Mouse (Mus musculus) heart, embryonic 13.5 days (tissue): ENCODE measurements around the gene Nrxn1. TPM values are rescaled to one million over a fixed set of nuclear protein-coding genes. Genes with fewer than 3 reads are reported as not detected.

Experiments used
- ATAC-seq: fragments of 200-750 bp; cut with Nextera tagmentation; 2 replicates; pipeline ENCODE4 v1.8.0; 2017; ENCODE audit warnings: moderate TSS enrichment; ENCODE audit not compliant: insufficient number of reproducible peaks, low FRiP score, low TSS enrichment; ENCODE audit errors: extremely low read depth
- H3K27ac ChIP-seq: fragments of 300-500 bp; sonication (generic); replicated peaks from 2 replicates; pipeline ENCODE4 v1.5.1; 2015; ENCODE audit warnings: moderate library complexity, mild to moderate bottlenecking, inconsistent platforms
- H3K27me3 ChIP-seq: fragments of 300-500 bp; sonication (generic); replicated peaks from 2 replicates; pipeline ENCODE4 v1.6.1; 2015; ENCODE audit warnings: mild to moderate bottlenecking, inconsistent platforms
- H3K36me3 ChIP-seq: fragments of 300-500 bp; sonication (generic); 2 replicates; pipeline ENCODE4 v1.6.1; 2015; ENCODE audit warnings: mild to moderate bottlenecking, inconsistent platforms
- H3K4me1 ChIP-seq: fragments of 300-500 bp; sonication (generic); 2 replicates; pipeline ENCODE4 v1.6.1; 2015; ENCODE audit warnings: inconsistent platforms
- H3K4me2 ChIP-seq: fragments of 300-500 bp; sonication (generic); 2 replicates; pipeline ENCODE4 v1.6.1; 2015; ENCODE audit warnings: inconsistent platforms, mild to moderate bottlenecking, moderate library complexity
- H3K4me3 ChIP-seq: fragments of 300-500 bp; sonication (generic); 2 replicates; pipeline ENCODE4 v1.5.1; 2015; ENCODE audit warnings: moderate library complexity, mild to moderate bottlenecking, inconsistent platforms
- H3K9ac ChIP-seq: fragments of 300-500 bp; sonication (generic); 2 replicates; pipeline ENCODE4 v1.6.1; 2015; ENCODE audit warnings: inconsistent platforms, mild to moderate bottlenecking, moderate library complexity
- H3K9me3 ChIP-seq: fragments of 300-500 bp; sonication (generic); 2 replicates; pipeline ENCODE4 v1.6.1; 2016; ENCODE audit warnings: inconsistent platforms
- WGBS: fragments of 180-500 bp; shearing (Covaris S2); methylation state at CpG from one replicate; pipeline ENCODE4 v1.1.7; 2015; ENCODE audit warnings: mixed read lengths; 5-methylcytosine and 5-hydroxymethylcytosine counted together
- polyA plus RNA-seq: library from polyadenylated mRNA; unstranded; fragments of >200 nt; fragmentation: Nextera tagmentation; extraction: Ambion mirVana; gene quantifications from 2 replicates; pipeline ENCODE4 v1.2.1, GENCODE M21; 2015

Nrxn1 gene
- polyA plus RNA-seq, 1 experiment from 2014 or later: 1.8 TPM

DNA sequence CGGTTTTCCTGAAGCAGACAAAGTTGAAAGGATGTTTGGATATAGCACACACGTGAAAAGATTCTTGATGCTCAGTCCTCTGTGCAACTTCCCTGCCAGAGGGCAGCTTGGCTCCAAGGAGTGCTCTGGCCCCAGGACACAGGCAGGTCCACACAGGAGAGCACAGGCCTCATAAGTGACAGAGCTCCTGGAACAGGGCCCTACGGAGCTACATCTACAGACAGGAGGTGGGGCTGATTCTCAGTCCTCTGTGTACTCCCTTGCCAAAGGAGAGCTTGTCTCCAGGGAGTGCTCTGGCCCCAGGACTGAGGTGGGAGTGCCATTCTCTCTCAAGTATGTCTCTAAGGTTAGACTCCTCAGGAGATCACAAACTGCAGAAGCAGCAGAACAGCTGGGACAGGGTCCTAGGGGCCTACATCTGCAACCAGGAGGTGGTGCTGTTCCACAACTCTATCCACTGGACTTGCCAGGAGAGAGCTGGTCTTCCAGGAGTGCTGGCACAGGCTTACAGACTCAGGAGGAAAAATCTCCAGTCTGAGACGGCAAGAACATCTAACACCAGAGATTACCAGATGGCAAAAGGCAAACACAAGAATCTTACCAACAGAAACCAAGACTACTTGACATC lies 129.9 kb downstream of the Nrxn1 start:
- no peak overlapping the region for H3K4me2 ChIP-seq
- no peaks in the 10 kb centered on the region; the same call in 1 of the 2 replicates for H3K9me3 ChIP-seq
- ATAC-seq: no peak; the same call in 1 of the 2 replicates
- H3K4me3 ChIP-seq: no peak overlapping the region
- H3K27ac ChIP-seq: no peak overlapping the region
- no peaks in the 10 kb centered on the region for H3K36me3 ChIP-seq
- H3K9ac ChIP-seq: no peak overlapping the region
- no peaks in the 10 kb centered on the region for H3K4me1 ChIP-seq
- WGBS: 54% methylated on average over 4 of the region's 4 CpGs
- H3K27me3 ChIP-seq: no peaks in the 10 kb centered on the region

DNA sequence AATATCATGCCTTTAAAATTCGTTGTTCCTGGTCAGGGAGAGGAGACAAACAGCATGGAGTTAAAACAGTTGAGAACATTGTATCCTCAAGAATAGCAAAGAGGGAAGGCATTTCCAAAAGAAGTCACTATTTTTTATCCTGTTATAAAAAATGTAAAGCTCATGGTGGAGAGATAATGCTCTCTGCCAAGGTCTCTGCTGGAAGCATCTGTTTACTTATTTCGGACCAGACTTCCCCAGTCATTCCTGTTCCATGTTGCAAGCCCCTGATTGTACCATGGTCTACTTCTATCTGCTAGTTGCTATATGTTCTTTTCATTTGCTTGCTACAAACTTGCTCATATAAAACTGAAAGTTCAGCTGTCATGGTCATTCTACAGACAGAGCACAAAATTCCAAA lies 137.7 kb downstream of the Nrxn1 start:
- Histone ChIP-seq H3K9ac (no peak overlapping the region), H3K4me2 (no peak overlapping the region), H3K4me3 (no peak overlapping the region), H3K36me3 (no peaks in the 10 kb centered on the region), H3K27ac (no peak overlapping the region), H3K27me3 (no peaks in the 10 kb centered on the region), H3K4me1 (no peaks in the 10 kb centered on the region), H3K9me3 (no peaks in the 10 kb centered on the region)
- ATAC-seq: no peak
- WGBS: 70% methylated on average over 2 of the region's 2 CpGs

DNA sequence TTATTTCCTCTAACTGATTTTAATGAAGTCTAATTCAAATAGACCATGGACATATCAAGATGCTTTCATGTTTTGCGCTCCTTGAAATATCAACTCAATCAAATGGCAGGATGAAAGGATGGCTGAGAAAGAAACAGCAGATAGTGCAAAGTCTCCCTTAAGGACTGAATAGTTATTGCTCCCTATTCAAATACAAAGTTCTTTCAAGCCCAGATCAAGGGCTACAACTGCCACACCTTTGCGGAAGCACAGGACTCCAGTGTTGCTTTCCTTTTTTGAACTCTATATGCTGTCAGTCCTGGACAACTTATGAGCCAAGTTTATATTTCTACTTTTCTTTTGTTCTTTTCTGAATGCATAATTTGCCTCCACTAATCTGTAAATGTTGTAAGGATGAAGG lies 157.9 kb downstream of the Nrxn1 start:
- no peak overlapping the region for H3K9ac ChIP-seq
- ATAC-seq: no peak
- H3K36me3 ChIP-seq: no peaks in the 10 kb centered on the region
- WGBS: 88% methylated on average over 2 of the region's 2 CpGs
- no peaks in the 10 kb centered on the region for H3K27me3 ChIP-seq
- H3K4me1 ChIP-seq: no peaks in the 10 kb centered on the region
- H3K9me3 ChIP-seq: no peaks in the 10 kb centered on the region
- H3K27ac ChIP-seq: no peak overlapping the region
- H3K4me2 ChIP-seq: no peak overlapping the region
- no peak overlapping the region for H3K4me3 ChIP-seq

DNA sequence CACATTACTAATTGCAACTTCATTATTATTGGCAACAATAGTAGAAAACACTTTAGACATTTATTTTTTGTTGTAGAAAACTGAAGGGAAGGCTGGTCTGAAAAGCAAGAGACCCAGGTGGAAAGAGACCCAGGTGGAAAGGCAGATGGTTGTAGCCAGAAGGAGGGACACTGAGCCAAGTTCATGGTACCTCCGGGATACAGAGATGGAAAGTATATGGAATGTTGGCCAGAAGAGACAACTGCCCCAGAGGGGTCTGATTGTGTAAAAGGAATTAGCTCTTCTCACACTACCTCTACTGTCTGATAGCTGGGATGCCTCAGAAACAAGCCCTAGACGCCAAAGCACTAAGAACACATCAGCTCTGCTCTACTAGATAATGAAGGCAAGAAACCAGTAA lies 179.6 kb downstream of the Nrxn1 start:
- H3K4me1 ChIP-seq: no peaks in the 10 kb centered on the region
- no peak overlapping the region for H3K4me2 ChIP-seq
- H3K4me3 ChIP-seq: no peak overlapping the region
- H3K9ac ChIP-seq: no peak overlapping the region
- no peak for ATAC-seq
- no peaks in the 10 kb centered on the region for H3K27me3 ChIP-seq
- 72% methylated on average over 2 of the region's 2 CpGs for WGBS
- no peaks in the 10 kb centered on the region for H3K36me3 ChIP-seq
- no peaks in the 10 kb centered on the region for H3K9me3 ChIP-seq
- H3K27ac ChIP-seq: no peak overlapping the region

DNA sequence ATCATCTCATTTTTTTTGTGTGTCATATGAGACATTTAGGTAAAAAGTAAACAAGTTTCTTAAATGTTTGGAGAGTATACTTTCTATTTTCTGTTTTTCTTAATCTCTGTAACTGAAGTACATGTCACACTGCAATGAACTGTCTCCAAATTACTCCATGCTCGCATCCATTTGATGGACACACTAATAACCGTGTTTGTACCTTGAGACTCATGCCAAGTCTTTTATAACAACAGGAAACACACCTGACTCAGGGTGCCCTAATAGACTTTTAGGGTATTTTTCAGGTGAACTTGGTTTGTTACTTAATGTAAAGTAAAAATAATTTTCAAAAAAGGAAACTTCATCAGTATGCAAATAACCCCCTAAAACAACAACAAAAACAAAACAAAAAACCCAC lies 180.1 kb downstream of the Nrxn1 start:
- Histone ChIP-seq H3K36me3 (no peaks in the 10 kb centered on the region), H3K27ac (no peak overlapping the region), H3K9ac (no peak overlapping the region), H3K9me3 (no peaks in the 10 kb centered on the region), H3K27me3 (no peaks in the 10 kb centered on the region), H3K4me3 (no peak overlapping the region), H3K4me1 (no peaks in the 10 kb centered on the region), H3K4me2 (no peak overlapping the region)
- ATAC-seq: no peak
- 78% methylated on average over 2 of the region's 2 CpGs for WGBS

DNA sequence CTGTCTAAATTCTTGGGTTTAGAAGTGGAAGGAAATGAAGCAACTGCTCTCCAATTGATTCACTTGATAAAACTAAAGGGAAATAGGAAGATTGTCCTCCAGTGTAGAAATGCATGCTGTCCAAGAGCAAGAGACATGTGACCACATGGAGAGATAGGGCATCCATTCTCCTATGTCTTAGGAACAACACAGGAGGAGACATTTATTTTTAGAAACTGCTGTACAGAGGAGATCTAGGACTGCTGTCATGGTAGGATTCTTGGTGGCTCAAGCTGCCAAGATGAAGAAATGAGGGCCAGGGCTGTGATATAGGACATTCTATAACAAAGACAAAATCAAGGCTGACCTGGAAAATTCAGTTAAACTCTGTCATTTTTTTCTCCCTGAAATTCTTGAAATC lies 180.5 kb downstream of the Nrxn1 start:
- Histone ChIP-seq H3K27me3 (no peaks in the 10 kb centered on the region), H3K36me3 (no peaks in the 10 kb centered on the region), H3K4me1 (no peaks in the 10 kb centered on the region), H3K4me3 (no peak overlapping the region), H3K4me2 (no peak overlapping the region), H3K9me3 (no peaks in the 10 kb centered on the region), H3K9ac (no peak overlapping the region), H3K27ac (no peak overlapping the region)
- no peak for ATAC-seq

DNA sequence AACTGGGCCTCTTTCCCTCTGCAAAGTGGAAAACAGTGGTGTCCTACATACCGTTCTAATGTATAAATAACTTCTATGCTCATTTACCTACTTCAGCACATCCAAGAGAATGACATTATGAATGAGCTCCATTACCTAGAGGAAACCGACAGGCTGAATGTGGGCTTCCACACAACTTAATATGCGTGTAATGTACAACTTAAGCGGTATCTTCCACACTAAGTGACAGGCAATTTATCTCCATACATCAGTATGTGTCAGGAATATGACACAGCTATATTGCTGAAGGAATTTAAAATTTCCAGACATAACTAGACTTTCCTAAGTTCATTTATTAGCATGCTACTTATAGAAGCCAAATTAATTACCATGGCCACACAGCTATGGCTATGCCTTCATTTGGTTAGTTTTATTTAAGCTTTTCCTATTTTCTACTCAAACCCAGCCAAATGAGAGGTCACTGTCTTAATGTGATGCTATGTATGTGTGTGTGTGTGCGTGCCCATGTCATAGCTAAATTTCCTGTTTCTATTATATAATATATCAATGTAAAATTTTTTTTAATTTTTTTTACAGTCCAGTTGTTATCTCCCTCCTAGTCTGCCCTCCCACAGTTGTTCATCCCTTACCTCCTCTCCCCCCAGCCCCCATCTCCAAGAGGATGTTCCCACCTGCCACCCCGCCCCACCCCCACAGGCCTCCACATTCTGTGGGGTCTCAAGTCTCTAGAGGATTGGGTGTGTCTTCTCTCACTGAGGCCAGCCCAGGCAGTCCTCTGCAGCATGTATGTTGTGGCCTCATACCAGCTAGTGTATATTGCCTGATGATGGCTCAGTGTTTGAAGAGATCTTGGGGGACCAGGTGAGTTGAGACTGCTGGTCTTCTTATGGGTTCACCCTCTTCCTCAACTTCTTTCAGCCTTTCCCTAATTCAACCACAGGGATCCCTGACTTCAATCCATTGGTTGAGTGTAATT lies 186.5 kb downstream of the Nrxn1 start:
- ATAC-seq: no peak
- Histone ChIP-seq H3K27ac (no peak overlapping the region), H3K36me3 (no peaks in the 10 kb centered on the region), H3K4me1 (no peaks in the 10 kb centered on the region), H3K27me3 (no peaks in the 10 kb centered on the region), H3K9ac (no peak overlapping the region), H3K9me3 (no peaks in the 10 kb centered on the region), H3K4me2 (no peak overlapping the region), H3K4me3 (no peak overlapping the region)
- WGBS: 72% methylated on average over 6 of the region's 6 CpGs

DNA sequence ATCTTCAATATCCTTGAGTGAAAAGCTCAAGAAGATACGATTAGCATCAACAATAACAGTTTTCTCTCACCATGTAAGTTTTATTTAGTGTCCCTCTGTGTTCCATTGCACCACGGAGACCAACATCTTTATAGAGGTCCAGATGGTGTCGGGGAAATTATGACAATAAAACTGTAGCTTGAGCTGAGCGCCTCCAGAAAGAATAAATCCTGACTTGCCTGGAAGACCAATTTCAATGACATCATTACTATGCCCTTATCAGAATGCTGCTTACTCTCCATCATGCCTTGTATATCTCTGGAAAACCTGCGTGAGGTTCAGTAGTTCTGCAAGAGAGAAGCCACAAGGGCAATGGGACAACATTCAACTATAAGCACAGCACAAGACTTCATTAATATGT lies 187.7 kb downstream of the Nrxn1 start:
- ATAC-seq: no peak
- no peak overlapping the region for H3K27ac ChIP-seq
- H3K4me2 ChIP-seq: no peak overlapping the region
- 75% methylated on average over 5 of the region's 5 CpGs for WGBS
- H3K4me1 ChIP-seq: no peaks in the 10 kb centered on the region
- H3K9me3 ChIP-seq: no peaks in the 10 kb centered on the region
- no peaks in the 10 kb centered on the region for H3K27me3 ChIP-seq
- H3K4me3 ChIP-seq: no peak overlapping the region
- no peaks in the 10 kb centered on the region for H3K36me3 ChIP-seq
- H3K9ac ChIP-seq: no peak overlapping the region

DNA sequence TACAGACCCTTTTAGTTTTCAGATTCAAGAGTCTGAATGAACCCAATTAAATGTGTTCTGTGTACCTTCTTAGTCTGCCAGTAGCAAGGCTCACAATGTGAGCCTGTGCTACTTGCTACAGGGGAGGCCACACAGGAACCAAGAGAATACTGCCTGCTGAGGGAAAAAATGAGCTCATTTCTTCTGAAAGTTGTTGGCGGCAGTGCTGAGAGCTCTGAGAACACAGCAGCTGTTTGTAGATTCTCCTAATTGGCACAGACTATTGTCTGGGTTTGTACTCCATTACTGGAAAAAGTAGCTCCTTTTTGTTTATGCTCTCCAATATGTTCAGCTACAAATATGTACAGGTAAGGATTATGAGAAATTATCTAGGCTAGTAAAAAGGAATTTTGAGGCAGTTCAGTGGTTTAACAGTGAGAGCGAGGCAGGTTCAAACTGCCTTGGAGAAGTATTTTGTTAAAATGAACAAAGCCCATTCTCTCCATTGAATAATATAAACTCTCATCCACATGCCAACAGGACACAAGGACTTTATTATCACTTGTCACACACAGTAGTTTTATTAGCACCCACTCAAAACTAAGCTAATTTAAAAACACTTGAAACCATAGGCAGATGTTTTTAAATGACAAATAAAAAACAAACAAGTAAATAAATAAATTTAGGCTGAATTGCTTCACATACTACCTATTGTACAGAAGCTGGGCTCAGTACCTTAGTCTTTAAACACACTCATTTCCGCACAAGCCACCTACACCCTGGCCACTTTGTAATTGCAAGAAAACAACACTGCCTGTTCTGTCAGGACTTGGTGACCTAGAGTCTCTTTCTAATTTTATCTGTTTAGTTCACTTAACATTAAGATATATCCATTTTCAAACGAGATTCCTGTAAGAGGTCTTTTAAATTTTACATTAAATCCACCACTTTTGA lies 200.3 kb downstream of the Nrxn1 start:
- Histone ChIP-seq H3K4me1 (no peaks in the 10 kb centered on the region), H3K36me3 (no peaks in the 10 kb centered on the region), H3K27me3 (no peaks in the 10 kb centered on the region), H3K4me3 (no peak overlapping the region), H3K9me3 (no peaks in the 10 kb centered on the region), H3K4me2 (no peak overlapping the region), H3K9ac (no peak overlapping the region), H3K27ac (no peak overlapping the region)
- no peak for ATAC-seq
- 50% methylated on average over 4 of the region's 4 CpGs for WGBS

DNA sequence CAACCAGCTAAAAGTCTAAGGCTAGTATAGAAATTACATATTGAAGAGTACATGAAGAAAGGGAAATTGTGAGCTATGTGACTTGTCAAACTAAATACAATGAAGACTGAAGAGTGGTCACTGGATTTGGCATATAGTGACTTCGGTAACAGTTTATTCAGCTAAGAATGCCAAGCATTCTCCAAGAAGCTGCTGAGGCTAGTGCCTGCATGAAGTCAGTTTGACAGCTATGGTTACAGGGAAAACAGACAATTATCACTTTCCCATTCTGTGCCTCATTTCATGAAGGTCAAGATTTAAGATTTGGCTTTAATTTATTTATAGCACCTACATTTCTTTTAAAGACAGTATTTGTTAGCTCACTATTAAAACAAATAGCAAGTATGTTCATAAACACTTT lies 201.2 kb downstream of the Nrxn1 start:
- WGBS: 43% methylated on average over 1 of the region's 1 CpGs
- Histone ChIP-seq H3K4me1 (no peaks in the 10 kb centered on the region), H3K27ac (no peak overlapping the region), H3K36me3 (no peaks in the 10 kb centered on the region), H3K27me3 (no peaks in the 10 kb centered on the region), H3K4me2 (no peak overlapping the region), H3K9me3 (no peaks in the 10 kb centered on the region), H3K9ac (no peak overlapping the region), H3K4me3 (no peak overlapping the region)
- ATAC-seq: no peak

DNA sequence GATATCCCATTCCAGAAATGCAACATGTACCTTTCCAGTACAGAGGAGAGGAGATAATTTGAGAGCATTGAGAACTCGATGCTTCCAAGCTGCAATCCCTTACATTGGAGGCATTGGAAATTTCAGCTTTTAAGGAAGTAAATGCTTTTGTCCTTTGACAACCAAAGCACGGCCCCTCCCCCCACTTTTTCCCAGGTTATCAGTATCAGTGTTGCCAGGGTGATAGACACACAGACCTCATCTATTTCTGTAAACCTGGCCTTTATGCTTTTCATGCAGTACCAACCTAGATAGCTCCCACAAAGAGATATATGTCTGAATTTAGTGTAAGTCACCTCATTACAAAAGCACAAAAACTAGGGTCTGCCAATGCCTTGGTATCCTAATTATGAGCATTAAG lies 235.6 kb downstream of the Nrxn1 start:
- WGBS: 33% methylated on average over 2 of the region's 2 CpGs
- no peak overlapping the region for H3K27ac ChIP-seq
- no peak overlapping the region for H3K9ac ChIP-seq
- ATAC-seq: no peak
- H3K4me1 ChIP-seq: no peaks in the 10 kb centered on the region; the same call in 1 of the 2 replicates
- H3K4me2 ChIP-seq: no peak overlapping the region
- H3K27me3 ChIP-seq: no peaks in the 10 kb centered on the region
- H3K9me3 ChIP-seq: no peaks in the 10 kb centered on the region
- H3K4me3 ChIP-seq: no peak overlapping the region
- no peaks in the 10 kb centered on the region for H3K36me3 ChIP-seq
